ENCODE assay signal across 13 mouse cellular contexts in genomic region chr8:119427634-119428349, GRCm38 (mm10). TPM values are rescaled to one million over a fixed set of nuclear protein-coding genes. Genes with fewer than 3 reads are reported as not detected.
DNase-seq lines count a peak whose midpoint lies in the region; ATAC-seq and TF ChIP-seq lines count a peak whose summit lies in the region.
"Had no signal": no experiment of that assay in that cellular context is flagged by ENCODE, and none has a peak within 500 bp of the region (broad histone marks: within the 10 kb centered on the region; RNA-seq: fewer than 3 reads in every experiment).

No protein-coding gene starts in this region.

- H3K9me3 ChIP-seq in hindbrain, postnatal 0 days (ENCODE audit: low read length), result no peaks in the 10 kb centered on the region
- H3K9me3 ChIP-seq in hindbrain, embryonic 14.5 days (ENCODE audit: control insufficient read depth, low read length), result no peaks in the 10 kb centered on the region
- H3K9me3 ChIP-seq in midbrain, embryonic 14.5 days (ENCODE audit: control insufficient read depth, low read length), result no peaks in the 10 kb centered on the region

- no peak overlapping the region for H3K4me2 ChIP-seq in hindbrain, postnatal 0 days (ENCODE audit: low read depth, low read length)
- no peak overlapping the region for H3K4me2 ChIP-seq in hindbrain, embryonic 14.5 days (replicated peaks)
- H3K4me2 ChIP-seq in midbrain, embryonic 14.5 days (ENCODE audit: low read length), result no peak overlapping the region

- H3K9ac ChIP-seq in hindbrain, postnatal 0 days (replicated peaks; ENCODE audit: low read length), result no peak overlapping the region
- H3K9ac ChIP-seq in hindbrain, embryonic 14.5 days, result no peak overlapping the region
- H3K9ac ChIP-seq in midbrain, embryonic 14.5 days (replicated peaks; ENCODE audit: low read length), result no peak overlapping the region

- no peaks in the 10 kb centered on the region for H3K27me3 ChIP-seq in hindbrain, postnatal 0 days (ENCODE audit: insufficient read depth, low read length)
- no peaks in the 10 kb centered on the region for H3K27me3 ChIP-seq in hindbrain, embryonic 14.5 days (ENCODE audit: control insufficient read depth, insufficient read depth, low read length)
- H3K27me3 ChIP-seq in midbrain, embryonic 14.5 days (ENCODE audit: control insufficient read depth, insufficient read depth, low read length), result no peaks in the 10 kb centered on the region

- H3K36me3 ChIP-seq in hindbrain, postnatal 0 days (ENCODE audit: insufficient read depth, low read length), result no peaks in the 10 kb centered on the region
- H3K36me3 ChIP-seq in hindbrain, embryonic 14.5 days (replicated peaks; ENCODE audit: control insufficient read depth, insufficient read depth), result no peaks in the 10 kb centered on the region
- H3K36me3 ChIP-seq in midbrain, embryonic 14.5 days (ENCODE audit: control insufficient read depth, insufficient read depth, low read length), result no peaks in the 10 kb centered on the region

- H3K27ac ChIP-seq in hindbrain, postnatal 0 days, result no peak overlapping the region
- H3K27ac ChIP-seq in hindbrain, embryonic 14.5 days, result no peak overlapping the region
- H3K27ac ChIP-seq in midbrain, embryonic 14.5 days (replicated peaks; ENCODE audit: low read depth, low read length), result no peak overlapping the region

- 61% methylated on average over 12 of the region's 12 CpGs for WGBS in hindbrain, postnatal 0 days
- WGBS in hindbrain, embryonic 14.5 days, result 72% methylated on average over 12 of the region's 12 CpGs
- WGBS in midbrain, embryonic 14.5 days, result 71% methylated on average over 12 of the region's 12 CpGs

- DNase-seq in hindbrain, postnatal 0 days (ENCODE audit: low spot score), result no peak
- DNase-seq in hindbrain, embryonic 14.5 days (ENCODE audit: low spot score), result no peak
- peak; percentile 76 for DNase-seq in Muller cell, postnatal 12 days (ENCODE audit: inconsistent ontology term)
- DNase-seq in brain, adult 2 months (ENCODE audit: low read depth, low spot score), result peak; percentile 81
- DNase-seq in heart, postnatal 4 days, result peak; percentile 49
- DNase-seq in midbrain, embryonic 14.5 days, result no peak
- DNase-seq in ovary, adult 18-20 months (ENCODE audit: low spot score), result no peak
- DNase-seq: embryo, embryonic 11 days; layer of hippocampus, adult 9-11 months; retina, postnatal 1 day had no signal

- H3K4me3 ChIP-seq in hindbrain, postnatal 0 days (ENCODE audit: low read length), result no peak overlapping the region
- no peak overlapping the region for H3K4me3 ChIP-seq in hindbrain, embryonic 14.5 days (replicated peaks; ENCODE audit: low read length)
- H3K4me3 ChIP-seq in midbrain, embryonic 14.5 days (replicated peaks; ENCODE audit: low read depth, low read length), result no peak overlapping the region

- peak; percentile 18; the same call in 1 of the 2 replicates for ATAC-seq in hindbrain, postnatal 0 days
- no peak for ATAC-seq in hindbrain, embryonic 14.5 days (ENCODE audit: low FRiP score)
- no peak for ATAC-seq in midbrain, embryonic 14.5 days (ENCODE audit: low FRiP score, low TSS enrichment)
- ATAC-seq: forebrain, embryonic 16.5 days; hindbrain, embryonic 16.5 days; midbrain, embryonic 16.5 days had no signal

- H3K4me1 ChIP-seq in hindbrain, postnatal 0 days (ENCODE audit: insufficient read depth, low read length), result peaks cover 3% of the 10 kb centered on the region; the same call in 1 of the 2 replicates
- no peaks in the 10 kb centered on the region for H3K4me1 ChIP-seq in hindbrain, embryonic 14.5 days (replicated peaks; ENCODE audit: control insufficient read depth, insufficient read depth, low read length)
- no peaks in the 10 kb centered on the region for H3K4me1 ChIP-seq in midbrain, embryonic 14.5 days (ENCODE audit: control insufficient read depth, insufficient read depth, low read length)

- no peak for TF ChIP-seq CTCF in hindbrain, postnatal 0 days (IDR thresholded peaks at IDR 0.05; ENCODE audit: low read depth)

RNA-seq across cellular contexts. Expression of gene Osgin1, which starts 6.1 kb away (rescaled TPM):
- total RNA-seq in hindbrain, postnatal 0 days (2014; rRNA removed), result not detected in 2 replicates
- 0.29 and 0.45 TPM in 2 replicates for polyA plus RNA-seq in hindbrain, postnatal 0 days (2015; fragmentation: Nextera tagmentation; extraction: Ambion mirVana)
- 0.35 and 0.40 TPM in 2 replicates for polyA plus RNA-seq in hindbrain, embryonic 14.5 days (2014; fragmentation: Nextera tagmentation; extraction: Ambion mirVana)
- total RNA-seq in heart, postnatal 4 days (2021), result 1 to 10 TPM in 1 of 2 experiments, under 1 TPM in 1; 0.55 to 1.5 TPM
- 0.26 TPM in 1 of 2 replicates, not detected in the other for polyA plus RNA-seq in midbrain, embryonic 14.5 days (2014; fragmentation: Nextera tagmentation; extraction: Ambion mirVana)

RNA-seq across cellular contexts. Expression of gene Necab2, which starts 18.7 kb away (rescaled TPM):
- 70.9 and 73.3 TPM in 2 replicates for total RNA-seq in hindbrain, postnatal 0 days (2014; rRNA removed)
- 53.9 and 61.5 TPM in 2 replicates for polyA plus RNA-seq in hindbrain, postnatal 0 days (2015; fragmentation: Nextera tagmentation; extraction: Ambion mirVana)
- polyA plus RNA-seq in hindbrain, embryonic 14.5 days (2014; fragmentation: Nextera tagmentation; extraction: Ambion mirVana), result 44.4 and 50.1 TPM in 2 replicates
- total RNA-seq in heart, postnatal 4 days (2021), result under 1 TPM in 1 of 2 experiments, not detected in 1; 0.23 TPM
- 45.7 and 56.4 TPM in 2 replicates for polyA plus RNA-seq in midbrain, embryonic 14.5 days (2014; fragmentation: Nextera tagmentation; extraction: Ambion mirVana)

RNA-seq across cellular contexts. Expression of gene Mlycd, which starts 33.1 kb away (rescaled TPM):
- total RNA-seq in hindbrain, postnatal 0 days (2014; rRNA removed), result 36.6 and 37.2 TPM in 2 replicates
- polyA plus RNA-seq in hindbrain, postnatal 0 days (2015; fragmentation: Nextera tagmentation; extraction: Ambion mirVana), result 20.0 TPM in 2 replicates
- 17.8 and 20.2 TPM in 2 replicates for polyA plus RNA-seq in hindbrain, embryonic 14.5 days (2014; fragmentation: Nextera tagmentation; extraction: Ambion mirVana)
- total RNA-seq in heart, postnatal 4 days (2021), result 10 to 100 TPM; 70.4 to 72.5 TPM
- polyA plus RNA-seq in midbrain, embryonic 14.5 days (2014; fragmentation: Nextera tagmentation; extraction: Ambion mirVana), result 17.6 and 19.4 TPM in 2 replicates

Comparison
In these comparisons a context has a peak if more than half of its experiments do, and no peak if none do; other contexts are left out.
1. DNase-seq: peak in Muller cell, postnatal 12 days (single experiment), brain, adult 2 months (single experiment) and heart, postnatal 4 days (single experiment); none in hindbrain, postnatal 0 days (single experiment), hindbrain, embryonic 14.5 days (single experiment), midbrain, embryonic 14.5 days (single experiment) and ovary, adult 18-20 months (single experiment).